Mouse (Mus musculus): ENCODE results near the gene Dbndd2.

Gene Dbndd2

DNA sequence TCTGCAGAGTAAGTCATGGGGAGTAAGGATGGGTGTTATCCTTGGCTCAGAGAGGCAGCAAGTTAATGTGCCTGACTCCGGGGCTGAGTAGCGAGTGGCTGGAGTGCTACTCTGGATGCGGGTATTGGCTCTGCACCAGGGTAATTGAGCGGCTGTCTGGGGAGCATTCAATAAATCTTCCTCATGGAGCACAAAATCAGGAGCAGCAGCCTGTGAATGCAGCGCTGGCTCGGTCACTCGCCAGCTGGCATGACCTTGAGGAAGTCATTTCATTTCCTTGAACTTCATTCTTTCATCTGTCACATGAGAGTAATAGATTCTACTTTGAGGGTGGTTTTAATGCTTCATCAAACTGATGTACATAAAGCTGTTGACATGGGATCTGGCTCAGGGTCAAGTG, 14.6 kb downstream of the Dbndd2 start:
- DNase-seq (ENCODE audit: low spot score) = no peak

DNA sequence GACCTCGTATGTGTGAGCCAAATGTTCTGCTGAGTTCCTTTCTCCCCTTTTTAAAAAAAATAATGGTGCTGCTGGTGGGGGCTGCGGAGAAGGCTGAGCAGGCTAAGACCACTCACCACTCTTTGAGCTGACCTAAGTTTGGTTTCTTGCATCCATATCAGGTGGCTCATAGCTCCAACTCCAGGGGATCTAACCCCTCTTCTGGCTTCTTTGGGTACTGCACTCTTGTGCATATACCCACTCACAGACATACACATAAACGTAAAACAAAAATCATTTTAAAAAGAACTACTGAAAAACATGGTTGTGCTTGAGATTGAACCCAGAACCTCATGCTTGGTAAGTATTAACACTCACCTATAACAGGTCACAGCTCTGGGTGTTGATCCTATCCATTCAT, 19.0 kb downstream of the Dbndd2 start:
- no peak for DNase-seq (ENCODE audit: low spot score)

DNA sequence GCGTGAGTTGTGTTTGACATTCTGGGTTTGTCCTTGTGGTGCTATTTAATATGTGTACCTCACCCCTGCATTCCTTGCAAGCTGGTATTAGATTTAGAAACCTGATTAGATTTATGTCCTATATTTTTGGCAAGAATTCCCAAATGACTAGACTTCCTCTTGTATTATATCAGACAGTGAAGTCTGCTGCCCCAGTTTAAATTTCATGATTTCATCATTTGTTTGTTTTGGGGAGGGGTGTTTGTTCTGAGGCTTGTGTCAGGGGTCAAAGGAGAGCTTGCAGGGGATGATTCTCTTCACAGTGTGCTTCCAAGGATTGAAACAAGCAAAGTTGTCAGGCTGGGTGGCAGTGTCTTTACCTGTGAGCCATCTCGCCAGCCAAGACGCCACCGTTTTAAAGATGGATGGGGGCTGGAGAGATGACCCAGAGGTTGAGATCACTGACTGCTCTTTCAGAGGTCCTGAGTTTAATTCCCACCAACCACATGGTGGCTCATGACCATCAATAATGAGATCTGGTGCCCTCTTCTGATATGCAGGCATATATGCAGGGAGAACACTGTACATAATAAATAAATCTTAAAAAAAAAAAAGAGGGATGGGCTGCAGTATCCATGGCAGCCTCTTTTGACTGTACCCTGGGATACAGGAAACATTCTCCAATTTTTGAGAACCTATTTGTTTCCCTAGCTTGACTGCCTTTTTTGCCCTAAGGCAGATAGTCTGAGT, 19.9 kb downstream of the Dbndd2 start:
- DNase-seq (ENCODE audit: low spot score) = no peak

DNA sequence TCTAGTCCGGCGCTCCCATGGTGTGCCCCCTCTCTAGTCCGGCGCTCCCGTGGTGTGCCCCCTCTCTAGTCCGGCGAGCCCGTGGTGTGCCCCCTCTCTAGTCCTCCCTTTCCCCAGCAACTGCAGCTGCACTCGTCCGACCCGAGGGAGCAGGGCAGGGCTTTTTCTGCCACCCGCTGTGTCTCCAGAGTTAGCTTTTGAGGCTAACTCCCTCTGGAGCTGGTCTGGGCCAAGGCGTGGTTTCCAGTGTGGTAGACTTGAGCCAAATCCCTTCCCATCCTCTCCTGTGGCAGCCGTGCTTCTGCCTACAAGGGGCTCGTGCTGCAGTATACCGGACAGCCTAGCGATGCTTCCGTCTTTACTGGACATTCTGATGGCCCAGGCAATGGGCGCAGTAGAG, 21.9 kb downstream of the Dbndd2 start:
- DNase-seq (ENCODE audit: low spot score) = no peak

DNA sequence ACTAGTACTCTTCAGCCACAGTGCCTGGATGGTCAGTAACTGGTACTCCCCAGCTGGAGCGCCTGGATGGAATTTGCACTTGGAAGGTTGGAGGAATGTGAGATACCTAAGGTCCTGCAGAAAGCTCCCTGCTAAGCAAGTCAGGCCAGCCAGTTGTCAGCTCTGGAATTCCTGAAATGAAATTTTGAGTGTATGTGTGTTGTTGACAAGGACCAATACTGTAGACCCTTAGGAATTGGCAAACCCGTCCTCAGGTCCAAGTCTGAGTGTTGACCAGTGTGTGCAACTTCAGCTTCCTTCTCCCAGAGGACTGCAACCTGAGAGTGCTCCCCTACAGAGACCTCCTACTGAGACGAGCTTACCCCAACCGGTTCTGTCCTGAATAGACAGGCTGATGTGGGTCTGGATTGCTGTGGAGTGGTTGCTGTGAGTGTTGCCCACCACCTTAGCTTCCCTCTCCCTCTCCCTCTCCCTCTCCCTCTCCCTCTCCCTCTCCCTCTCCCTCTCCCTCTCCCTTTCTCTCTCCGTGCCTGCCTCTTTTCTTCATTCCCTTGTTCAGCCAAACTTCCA, 24.8 kb downstream of the Dbndd2 start:
- DNase-seq (ENCODE audit: low spot score) = no peak

DNA sequence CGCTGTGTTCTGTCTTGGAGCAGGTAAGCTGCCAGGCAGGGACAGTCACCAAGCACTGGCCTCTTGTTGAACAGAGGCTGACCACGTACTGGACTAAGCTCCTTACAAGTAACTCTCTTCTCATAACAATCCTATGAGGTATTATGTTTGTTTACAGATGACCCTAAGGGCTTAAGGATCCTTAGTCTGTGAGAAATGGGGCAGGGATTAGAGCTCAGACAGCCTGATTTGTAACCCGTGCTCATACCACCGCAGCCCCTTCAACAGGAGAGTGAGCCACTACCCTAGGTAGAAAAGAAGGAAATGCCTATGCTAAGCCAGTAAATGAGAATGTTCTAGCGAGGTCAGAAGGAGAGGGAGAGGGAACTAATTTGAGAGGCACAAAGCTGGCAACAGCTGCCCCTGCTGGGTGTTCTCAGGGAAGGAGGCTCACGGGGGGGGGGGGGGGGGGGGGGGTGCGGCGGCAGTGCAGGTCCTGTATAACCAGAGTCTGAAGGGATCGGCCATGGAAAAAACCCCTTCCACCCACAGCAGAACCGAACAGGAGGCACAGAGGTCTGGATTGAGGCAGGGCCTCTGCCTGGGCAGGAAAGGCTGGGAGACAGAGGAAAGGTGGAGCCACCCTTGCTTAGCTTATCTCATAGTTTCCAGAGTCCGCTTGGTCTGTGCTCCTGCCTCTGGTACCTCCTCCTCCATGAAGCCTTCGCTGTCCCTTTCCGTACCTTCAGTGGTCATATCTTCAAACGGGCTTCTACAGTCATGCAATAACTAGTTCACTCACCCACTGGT, 26.4 kb downstream of the Dbndd2 start:
- DNase-seq (ENCODE audit: low spot score) = no peak

DNA sequence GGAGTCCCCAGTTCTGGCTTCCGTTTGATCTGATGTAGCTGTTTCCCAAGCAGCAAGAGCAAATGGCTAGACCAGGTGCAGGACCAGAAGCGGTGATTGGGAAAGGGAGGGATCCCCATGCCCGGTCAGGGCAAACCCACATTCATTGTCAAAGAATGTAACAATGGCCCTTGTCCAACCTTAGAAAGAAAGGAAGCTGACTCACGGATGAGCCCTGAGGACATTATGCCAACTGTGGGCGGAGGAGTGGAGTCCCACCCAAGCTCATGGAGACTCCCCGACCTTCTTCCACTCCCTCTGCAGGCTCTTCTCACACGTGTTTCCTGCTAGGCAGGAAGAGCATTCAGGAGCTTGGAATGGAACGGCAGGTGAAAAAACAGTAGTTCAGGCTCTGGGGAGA, 27.5 kb downstream of the Dbndd2 start:
- no peak for DNase-seq (ENCODE audit: low spot score)

DNA sequence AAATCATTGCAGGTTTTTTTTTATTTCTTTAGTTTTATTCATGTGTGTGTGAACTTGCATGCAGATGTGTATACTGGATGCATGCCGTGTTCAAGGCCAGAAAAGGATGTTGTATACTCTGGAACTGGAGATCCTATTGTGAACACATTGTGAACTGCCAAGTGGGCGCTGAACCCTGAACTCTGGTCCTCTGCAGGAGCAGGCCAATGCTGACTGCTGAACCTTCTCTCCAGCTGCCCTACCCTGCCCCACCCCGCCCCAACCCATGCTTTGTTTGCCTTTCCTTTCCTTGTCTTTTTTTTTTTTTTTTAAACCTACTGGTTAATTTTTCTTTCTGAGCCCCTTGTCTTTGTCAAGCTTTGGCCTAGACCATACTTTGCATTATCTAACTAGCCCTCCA, 29.0 kb downstream of the Dbndd2 start:
- no peak for DNase-seq (ENCODE audit: low spot score)

DNA sequence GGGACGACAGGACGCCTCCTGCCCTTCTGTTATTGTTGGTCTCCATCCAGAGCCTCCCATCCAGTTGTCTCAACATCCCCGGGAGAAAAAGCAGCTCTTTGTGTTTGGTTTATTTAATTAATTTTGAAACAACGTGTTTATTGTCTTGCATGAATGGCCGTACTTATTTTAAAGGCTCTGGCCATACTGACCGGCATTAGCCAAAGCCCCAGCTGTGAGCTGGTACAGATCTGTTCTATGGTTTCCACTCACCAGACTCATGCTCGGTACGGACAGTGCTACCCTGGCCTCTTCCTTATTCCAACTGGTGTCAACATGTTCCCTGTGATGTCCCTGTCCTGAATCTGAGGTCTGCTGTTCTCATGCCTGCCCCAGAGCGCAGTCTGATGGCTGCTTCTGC, 30.0 kb downstream of the Dbndd2 start:
- DNase-seq (ENCODE audit: low spot score) = no peak

DNA sequence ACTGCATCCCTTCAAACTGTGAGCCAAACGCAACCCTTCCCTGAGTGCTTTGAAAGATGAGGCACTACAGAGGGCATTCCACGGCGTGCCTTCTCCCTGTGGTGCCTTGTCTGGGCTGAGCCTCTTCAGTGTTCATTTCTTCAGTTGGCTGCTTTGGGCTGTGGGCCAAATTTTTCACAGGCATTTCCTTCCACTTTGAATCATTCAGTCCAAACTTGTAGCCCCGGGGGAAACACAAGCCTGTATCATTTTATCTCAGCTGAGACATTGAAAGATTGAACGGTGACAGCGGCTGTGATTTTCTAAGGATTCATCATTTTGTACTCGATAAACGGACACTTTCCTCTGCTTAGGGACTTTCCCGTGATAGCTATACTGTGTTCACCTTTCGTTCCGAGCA, 30.7 kb downstream of the Dbndd2 start:
- no peak for DNase-seq (ENCODE audit: low spot score)

DNA sequence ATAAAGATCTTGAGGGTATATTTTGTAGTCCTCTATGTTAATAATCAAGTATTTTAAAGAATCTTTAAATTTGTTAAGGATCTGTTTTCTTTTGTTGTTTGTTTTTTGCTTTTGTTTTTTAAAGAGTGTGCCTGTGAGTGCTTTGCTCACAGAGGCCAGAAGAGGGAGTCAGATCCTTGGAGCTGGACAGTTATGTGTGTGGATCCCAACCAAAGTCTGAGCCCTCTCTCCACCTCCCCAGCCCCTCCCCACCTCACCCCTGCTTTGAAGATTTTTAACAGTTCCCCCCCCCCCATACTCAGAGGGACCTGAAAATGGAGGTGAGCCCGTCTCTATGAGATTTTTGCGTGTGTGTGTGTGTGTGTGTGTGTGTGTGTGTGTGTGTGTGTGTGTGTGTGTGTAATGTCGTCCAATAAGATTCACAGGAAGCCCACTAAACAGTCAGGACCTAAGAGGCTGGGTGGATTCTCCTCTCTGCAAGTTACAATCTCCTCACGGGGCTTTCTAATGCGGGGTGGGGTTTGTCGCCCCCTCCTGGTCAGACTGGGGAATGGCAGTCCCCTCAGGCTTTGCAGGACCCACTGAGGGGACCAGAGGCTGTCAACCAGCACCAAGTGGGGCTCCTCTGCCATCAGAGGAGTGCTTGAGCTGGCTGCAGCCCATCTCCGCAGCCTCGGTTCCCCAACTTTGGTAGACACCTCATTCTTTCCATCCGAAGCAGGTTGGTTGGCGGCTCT, 31.7 kb downstream of the Dbndd2 start:
- peak; percentile 73 for DNase-seq (ENCODE audit: low spot score)

DNA sequence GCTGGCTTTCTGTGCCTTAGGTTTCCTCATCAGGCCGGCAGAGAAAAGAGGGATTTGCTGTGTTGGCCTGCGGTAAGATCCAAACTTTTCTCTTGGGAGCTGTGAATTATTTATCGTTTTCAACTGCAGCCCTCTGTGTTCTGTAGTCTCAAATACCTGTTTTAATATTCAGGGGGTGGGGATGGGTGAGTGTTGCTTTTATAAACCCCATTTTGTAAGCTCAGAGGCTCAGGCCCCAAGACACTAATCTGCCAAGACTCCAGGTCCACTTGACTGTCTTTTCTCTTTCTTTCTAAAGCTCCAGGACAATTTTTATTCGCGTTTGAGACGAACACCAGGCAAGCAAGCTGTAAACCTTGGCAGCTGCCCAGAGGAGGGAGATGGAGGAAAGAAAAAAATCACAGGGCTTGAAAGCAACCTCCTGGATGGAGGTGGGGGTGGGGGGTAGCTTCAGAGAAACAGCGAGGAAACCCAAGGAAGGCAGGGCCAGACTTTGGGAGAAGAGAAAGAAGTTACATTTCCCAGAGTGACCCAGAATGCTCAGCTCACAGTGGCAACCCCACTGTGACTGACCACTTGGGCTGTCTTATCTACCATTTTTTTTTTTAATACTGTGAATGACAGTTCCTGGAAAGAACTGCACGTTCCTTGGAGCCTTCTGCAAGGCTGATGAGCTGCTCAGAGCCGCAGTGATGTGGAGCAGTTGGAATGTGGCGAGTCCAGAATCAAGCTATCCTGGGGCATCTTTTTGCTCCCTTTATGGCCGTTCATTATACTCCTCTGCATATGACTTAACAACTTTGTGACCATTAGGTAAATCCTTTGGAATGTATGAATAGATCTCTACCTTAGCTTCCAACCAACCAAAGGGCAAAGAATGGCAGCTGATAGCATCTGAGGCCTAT, 32.6 kb downstream of the Dbndd2 start:
- no peak for DNase-seq (ENCODE audit: low spot score)

DNA sequence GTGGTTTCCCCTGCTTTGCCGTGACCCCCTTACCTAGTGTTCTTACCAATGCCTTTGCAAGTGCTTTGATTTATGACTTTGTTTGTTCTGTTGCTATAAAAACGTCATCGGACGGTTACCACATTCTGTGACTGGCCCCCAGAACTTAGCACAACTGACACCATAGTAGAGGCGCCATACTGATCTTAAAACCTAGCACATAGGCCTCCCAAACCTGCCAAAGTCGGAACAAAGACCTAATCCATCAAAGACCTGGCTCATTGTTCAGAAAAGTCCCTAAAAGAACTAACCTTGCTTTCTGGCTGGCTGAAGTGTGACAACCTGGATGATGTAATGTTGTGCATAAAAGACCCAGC, 33.2 kb downstream of the Dbndd2 start:
- DNase-seq (ENCODE audit: low spot score) = no peak

DNA sequence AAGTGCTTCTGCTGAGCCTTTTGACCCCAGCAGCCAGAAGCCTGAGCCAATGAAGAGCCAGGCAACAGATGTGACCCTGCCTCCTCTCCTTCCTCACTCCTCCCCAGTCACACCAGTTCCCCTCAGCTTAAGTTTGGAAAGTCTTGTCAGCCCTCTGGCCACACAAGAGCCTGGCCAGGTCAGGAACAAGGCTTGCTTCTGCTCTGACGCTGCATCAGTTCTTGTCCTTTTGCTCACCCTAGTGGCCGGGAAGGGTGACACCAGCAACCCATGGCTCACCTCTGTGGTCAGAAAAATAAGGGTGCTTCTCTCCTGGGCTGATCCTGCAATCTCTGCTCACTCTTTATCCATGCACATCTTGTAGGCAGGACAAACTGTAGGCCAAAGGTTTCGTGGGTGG, 34.9 kb downstream of the Dbndd2 start:
- peak; percentile 11 for DNase-seq (ENCODE audit: low spot score)

DNA sequence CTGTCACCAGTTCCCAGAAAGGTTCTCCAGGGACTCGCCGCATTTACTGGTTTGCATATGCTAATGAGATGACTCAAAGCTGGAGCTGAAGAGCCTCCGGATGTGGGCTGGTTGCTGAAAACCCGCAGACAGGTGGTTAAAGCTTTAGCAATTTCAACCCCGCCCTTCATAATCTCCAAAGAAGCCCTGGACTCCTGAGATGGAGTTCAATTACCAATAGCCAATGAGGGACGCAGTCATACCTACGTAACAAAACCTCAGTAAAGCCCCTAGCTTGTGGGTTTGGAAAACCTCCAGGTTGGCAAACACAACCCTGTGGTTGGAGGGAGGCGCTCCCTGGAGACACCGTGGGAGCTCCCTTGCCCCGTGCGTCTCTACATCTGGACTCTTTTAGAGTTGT, 35.9 kb downstream of the Dbndd2 start:
- peak; percentile 88 for DNase-seq (ENCODE audit: low spot score)

DNA sequence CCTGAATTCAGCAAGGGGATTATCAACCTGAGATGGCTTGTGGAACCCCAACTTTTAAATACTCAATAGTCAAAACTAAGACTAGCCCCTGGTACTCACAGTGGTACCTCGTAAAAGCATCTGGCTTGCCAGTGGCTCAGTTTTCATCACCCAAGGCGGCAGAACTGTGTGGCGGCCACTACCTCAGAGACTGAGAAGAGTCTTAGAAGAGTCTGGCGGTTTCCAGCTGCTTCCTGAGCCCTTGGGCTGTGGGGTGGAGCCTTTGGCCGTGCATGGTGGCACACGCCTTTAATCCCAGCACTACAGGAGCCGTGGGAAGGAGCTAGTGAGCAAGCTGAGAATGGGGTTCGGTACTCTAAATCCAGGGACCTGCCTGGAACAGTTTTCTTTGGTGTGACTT, 36.4 kb downstream of the Dbndd2 start:
- peak; percentile 38 for DNase-seq (ENCODE audit: low spot score)

DNA sequence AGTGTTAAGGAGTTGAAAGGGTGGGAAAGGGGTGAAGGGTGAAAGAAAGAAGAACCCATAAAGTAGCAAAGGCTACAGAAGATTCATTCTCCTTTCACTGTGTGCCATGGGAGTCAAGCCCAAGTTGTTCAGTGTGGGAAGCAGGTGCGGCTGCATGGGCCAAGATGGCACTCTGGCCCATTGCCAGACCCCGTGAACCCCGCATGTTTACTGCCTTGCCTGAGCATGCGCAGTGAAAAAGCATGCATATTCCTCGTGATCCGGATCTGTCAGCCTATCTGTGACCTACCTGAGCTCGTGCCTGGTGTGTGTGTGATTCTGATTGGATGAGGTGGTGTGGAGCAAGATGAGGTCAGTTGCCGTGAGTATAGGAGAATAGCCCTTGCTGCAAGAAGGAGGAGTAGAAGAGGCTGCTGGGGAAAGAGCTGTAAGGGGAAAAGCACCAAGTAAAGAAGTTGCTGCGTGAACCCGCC, 37.4 kb downstream of the Dbndd2 start:
- DNase-seq (ENCODE audit: low spot score) = no peak

DNA sequence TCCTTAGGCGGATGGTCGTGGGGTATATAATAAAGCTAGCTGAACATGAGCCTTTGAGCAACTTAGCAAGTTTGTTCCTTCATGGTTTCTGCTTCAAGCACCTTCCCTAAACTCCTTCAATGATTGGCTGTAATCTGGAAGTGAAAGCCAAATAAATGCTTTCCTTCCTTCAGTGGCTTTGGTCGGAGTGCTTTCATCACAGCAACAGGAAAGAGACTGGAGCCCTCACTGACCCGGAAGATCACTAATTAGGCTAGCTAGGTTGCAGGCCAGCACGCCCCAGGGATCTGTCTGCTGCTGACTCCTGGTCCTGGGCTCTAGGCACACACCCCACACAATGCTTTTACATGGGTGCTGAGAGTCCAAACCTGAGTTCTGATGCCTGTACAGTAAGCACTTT, 42.7 kb downstream of the Dbndd2 start:
- DNase-seq (ENCODE audit: low spot score) = no peak

DNA sequence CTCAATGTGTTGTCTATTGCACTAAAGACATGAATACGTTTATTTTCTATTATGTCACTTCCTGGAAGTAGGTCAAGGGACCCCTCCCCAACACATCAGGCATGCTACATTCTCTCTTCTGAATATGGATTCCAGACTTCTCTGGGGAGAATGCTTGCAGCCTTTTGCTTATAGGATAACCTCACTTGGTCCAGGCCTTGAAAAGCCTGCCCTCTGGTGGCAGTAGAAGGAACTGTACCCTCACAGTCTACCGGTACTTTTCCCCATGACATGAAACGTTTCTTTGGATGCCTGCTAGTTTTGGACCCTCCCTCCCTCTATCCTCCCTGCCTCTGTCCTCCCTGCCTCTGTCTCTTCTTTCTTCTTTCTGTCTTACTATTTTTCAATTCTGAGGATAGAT, 45.3 kb downstream of the Dbndd2 start:
- peak; percentile 72 for DNase-seq (ENCODE audit: low spot score)

DNA sequence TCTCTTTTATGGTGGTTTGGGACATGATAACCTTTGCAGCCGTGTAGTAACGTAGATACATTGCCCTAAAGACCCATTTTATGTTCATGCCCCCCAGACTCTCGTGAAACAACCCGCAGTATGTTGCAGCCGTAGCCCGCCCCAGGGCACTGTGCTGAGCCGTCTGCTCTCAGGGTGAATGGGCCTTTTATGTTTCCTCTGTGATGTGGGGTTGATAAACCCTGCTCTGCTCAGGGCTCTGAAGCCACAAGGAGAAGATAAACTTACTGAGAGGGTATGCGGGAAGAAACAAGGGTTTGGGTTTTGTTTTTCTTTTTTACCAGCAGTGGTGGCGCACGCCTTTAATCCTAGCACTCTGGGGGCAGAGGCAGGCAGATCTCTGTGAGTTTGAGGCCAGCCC, 48.4 kb downstream of the Dbndd2 start:
- peak; percentile 52 for DNase-seq (ENCODE audit: low spot score)

DNA sequence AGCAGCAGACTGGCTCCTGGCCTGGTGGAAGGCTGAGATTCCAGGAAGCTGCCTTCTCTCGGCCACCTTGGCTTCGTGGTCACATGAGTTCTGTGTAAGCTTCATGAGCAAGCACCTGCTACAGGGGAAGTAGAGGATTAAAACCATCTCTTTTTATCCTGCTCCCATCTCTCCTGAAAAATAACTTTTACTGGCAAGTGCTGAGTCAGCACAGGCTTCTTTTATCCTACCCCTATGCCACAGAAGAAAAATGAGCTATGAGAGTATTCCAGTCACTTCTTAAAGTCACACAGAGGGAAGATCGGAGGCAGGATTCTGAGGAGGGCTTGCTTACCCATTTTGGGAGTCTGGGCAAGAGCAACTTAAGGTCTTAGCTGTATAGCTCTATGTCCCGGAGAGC, 51.1 kb downstream of the Dbndd2 start:
- no peak for DNase-seq (ENCODE audit: low spot score)

Measured in T-cell, adult 2 months (primary cell).